Mouse (Mus musculus) telencephalon, adult 2 months (tissue): ENCODE data around the gene Dbi.

ENCODE experiments used
- DNase-seq: peaks from one replicate; pipeline ENCODE4 v3.0.0-alpha.2; 2011; ENCODE audit warnings: low read depth, low spot score

Dbi gene

DNA sequence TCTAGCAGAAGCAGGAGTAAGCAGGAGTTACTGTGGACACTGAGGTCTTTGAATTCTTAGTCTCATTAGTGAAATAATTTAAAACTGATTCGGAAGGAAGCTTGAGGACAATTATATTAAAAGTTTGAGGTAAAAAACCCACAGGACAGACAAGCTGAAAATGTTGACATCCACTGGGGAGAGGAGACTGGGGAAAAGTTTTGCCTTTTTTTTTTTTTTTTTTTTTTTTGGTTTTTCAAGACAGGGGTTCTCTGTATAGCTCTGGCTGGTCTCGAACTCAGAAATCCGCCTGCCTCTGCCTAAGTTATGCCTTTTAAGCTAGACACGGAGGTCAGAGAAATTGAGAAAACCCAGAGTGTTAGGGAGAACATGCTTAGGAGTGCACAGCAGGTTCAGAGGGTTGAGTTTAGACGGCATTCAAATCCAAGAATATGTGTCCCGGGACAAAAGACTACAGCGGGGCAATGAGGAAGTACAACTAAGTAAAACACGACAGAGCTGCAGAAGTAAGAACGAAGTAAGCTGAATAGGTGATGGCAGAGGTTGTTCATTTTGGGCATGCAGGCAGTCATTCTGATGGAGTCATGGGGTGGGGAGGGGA lies 1.2 kb upstream of the Dbi start:
- no peak for DNase-seq

DNA sequence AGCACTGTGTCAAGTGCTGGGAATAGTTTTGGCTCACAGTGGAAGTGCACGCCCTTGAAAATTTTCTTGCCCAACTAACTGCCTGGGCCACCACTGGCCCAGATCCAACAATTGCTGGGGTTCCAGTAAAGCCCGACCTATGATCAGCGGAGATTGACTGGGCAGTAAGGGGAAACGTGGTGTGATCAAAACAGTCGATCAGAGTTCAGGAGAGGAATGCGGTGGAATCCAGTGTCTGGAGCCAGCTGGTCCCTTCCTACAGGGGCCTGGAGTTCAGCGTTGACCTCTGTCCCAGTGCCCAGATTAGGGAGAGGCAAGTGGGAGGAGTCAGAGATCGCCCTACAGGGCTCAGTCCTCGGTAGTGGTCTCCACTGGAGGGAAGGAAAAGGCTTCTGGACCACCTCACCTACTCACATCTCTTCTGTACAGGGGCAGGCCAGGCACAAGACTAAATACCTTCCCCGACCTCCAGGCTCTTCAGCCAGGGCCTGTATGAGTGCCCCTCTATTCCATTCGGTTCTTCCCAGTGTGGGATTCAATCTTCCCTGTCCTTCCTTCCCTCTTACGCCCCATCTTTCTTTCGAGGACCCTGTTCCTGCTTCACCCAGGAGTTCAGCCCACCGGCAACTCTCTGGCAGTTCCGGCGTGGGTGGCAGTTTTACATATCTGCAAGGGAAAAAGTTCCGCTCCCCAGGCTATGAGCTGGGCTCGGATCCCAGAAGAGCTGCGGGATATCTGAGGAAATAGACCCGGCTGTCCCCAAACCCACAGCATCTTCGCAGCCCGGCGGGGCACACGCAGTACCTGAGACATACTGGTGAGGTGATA lies 523 bp downstream of the Dbi start:
- no peak for DNase-seq

DNA sequence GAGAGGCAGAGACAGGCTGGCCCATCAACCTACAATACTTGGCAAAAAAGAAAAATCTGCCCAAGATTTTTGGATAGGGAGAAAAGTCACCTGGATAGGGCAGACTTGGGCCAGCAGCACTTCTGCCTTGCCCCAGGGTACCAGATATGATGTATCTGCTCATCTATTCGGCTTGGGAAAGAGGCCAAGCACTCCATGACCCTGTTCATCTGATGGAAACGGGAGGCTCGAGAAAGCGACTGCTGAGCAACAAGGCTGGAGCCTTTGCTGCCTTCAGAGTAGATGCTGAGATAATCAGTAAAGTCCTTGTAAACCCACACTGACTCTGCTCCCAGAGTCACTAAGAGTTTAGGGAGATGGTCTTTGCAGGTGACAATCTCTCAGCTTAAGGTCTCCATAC lies 1.5 kb downstream of the Dbi start:
- no peak for DNase-seq

DNA sequence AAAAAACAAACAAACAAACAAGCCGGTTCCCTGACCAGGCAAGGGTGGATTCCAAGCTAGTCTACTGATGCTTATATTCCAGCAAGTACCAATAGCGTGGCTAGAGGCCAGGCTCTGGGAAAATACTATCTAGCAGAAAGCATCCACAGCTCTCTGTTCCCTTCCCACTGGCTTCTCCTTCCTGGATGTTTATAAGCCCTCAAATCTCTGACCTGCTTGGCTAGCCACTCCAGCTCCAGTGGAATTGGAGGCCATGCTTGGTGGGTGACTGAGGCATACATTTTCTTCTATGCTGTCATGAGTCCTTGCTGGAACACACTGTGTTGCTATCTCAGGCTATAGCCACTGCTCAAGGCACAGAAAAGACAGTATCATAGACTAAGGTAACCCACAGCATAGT lies 2.0 kb downstream of the Dbi start:
- DNase-seq: no peak

DNA sequence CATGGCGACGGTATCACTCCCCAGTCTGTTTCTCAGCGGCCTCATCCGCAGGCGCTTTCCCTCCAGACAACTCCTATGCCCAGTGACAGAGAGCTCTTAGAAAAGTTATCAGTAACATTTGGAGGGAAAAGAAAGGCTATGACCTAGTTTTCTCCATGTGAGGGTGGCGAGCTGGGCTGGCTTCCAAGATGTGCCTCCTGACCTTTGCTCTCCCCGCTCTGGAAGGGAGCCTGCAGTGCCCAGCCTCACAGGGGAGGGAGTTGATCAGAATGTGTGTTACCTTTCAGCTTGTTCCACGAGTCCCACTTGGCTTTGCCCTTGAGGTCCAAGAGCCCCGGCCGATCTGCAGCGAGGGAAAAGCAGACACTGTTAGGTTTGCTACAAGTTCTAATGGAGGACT lies 4.8 kb downstream of the Dbi start:
- DNase-seq: no peak

DNA sequence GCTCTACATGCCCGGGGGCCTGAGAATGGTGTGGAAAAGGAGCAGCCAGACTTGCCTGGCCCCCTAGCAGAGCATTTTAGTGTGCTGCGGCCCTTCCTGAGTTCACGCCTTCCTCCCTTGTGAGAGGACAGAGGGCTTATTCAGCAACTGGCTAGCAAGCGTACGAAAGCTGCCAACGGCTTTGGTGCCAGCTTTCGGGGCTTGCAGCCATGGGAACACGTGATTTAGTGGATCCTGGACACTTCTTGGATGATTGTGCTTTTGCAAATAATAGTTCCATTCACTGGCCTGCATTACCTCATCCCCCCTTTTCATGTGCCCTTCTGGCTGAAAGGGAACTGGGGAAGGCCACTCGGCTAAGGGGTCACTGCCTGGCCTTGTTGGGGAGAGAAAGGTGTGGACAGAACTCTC lies 5.2 kb downstream of the Dbi start:
- DNase-seq: peak; percentile 86

DNA sequence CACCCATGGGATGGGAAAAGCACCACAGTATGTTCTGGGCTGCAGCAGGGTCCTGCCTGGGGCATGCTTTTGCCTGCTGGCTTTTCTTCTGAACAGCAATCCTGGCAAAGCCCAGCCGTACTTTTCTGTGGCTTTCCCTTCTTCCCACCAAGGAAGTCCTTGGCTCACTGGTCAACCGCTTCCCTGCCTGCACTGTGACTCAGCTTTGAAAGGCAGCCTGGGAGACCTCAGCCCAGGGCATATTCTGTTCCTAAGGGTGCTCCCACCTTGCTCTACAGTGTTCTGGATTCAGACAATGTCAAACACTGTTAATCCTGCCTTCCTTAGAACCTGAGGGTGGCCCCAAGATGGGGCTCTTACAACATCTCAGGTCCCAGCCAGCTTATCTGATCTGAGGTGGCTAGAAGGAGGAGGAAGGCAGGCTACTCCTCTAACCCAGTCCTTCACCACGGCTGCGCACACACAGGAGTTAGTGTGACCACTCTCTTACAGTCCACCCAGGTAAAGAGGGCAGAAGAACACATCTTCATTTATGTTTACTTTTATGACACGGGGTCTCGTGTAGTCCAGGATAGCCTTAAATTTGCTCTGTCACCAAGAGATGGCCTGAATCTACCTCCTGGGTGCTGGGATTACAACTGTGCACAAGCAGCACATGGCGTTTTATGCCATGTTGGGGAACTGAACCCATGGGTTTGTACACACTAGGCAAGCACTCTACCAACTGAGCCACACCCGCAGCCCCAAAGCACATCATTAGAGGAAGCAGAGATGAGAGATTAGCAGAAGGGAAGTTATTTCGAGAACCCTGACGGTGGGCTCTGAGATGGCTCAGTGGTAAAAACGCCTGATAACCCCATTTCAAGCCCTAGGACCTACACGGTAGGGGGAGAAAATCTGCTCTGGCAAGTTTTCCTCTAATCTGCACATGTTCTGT lies 8.4 kb downstream of the Dbi start:
- DNase-seq: no peak

DNA sequence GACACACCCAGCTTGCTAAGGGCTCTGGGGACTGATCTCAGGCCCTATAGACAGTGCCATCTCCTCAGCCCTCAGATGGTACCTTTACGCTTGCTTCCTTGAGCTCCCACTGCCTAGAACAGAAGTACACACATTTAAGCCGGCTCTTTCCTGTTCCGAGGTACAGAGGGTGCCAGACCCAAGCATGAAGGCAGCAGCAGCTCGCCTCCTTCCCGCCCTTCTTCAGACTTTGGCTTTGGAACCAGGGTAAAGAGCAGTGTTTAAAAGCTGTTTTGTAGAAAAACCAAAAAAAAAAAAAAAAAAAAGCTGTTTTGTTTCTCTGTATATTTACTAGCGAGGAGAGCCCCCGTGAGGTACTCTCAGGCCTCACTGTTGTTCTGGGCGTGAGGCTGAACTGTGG lies 9.1 kb downstream of the Dbi start:
- no peak for DNase-seq

DNA sequence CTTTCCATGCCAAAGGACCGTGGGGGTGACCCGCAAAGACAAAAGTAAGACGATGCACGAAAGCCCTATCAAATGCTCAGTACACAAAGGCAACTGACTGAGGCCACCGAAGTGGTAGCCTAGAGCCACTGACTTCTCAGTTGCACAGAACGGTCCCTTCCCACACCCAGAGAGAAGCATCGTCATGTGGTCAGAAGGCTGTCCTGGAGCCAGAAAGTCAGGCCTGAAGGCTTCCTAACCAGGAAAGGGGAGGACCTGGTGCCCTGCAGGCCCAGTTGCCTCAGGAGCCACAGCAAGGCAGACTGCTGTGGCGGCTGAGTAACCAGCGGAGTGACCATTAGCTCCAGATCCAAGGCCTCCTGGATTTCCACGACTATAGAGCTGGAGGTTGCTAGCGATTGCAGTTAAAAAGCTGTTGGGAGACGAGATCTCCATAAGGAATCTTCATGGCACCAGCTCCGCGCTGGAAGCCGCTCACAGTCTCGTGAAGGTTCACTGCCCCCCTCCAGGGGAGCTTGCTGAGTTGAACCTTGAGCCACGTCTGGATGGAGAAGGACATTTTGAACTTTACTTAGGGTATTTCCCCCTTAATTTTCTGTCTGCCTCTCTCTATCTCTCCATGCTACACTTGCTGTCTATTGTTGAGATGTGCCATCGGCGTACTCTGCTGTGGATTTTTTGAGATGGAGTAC lies 11.0 kb downstream of the Dbi start:
- no peak for DNase-seq

DNA sequence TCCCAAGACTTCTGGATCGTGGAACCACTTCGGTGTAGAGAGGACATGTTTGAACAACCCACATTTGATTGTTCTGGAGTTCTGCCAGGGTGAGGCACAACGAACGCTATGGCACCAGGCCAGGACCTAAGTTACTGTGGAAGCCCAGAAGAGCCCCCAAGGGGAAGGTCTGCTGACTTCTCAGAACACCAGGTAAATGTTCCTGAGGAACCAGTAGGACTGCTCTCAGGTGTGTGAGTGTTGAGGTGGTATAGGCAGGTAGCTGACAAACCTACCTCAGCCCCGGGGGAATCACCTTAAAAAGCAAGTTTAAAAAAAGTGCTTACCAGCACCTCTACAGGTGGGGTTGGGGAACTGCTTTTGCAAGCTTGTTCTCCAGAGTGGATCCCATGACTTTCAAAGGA lies 15.3 kb downstream of the Dbi start:
- no peak for DNase-seq

DNA sequence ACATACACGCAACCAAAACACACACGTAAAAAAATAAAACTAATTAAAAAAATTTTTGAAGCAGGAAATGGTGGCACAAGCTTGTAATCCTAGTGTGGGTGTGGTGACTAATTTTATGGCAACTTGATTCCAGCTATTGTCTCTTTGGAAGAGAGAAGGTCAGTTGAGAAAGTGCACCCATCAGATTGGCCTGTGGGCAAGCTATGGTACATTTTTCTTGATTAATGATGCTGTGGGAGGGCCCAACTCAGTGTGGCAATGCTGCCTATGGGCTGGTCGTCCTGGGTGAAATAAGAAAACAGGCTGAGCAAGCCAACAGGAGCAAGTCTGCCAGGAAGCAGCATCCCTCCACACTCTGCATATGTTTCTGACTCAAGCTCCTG lies 19.7 kb downstream of the Dbi start:
- no peak for DNase-seq

DNA sequence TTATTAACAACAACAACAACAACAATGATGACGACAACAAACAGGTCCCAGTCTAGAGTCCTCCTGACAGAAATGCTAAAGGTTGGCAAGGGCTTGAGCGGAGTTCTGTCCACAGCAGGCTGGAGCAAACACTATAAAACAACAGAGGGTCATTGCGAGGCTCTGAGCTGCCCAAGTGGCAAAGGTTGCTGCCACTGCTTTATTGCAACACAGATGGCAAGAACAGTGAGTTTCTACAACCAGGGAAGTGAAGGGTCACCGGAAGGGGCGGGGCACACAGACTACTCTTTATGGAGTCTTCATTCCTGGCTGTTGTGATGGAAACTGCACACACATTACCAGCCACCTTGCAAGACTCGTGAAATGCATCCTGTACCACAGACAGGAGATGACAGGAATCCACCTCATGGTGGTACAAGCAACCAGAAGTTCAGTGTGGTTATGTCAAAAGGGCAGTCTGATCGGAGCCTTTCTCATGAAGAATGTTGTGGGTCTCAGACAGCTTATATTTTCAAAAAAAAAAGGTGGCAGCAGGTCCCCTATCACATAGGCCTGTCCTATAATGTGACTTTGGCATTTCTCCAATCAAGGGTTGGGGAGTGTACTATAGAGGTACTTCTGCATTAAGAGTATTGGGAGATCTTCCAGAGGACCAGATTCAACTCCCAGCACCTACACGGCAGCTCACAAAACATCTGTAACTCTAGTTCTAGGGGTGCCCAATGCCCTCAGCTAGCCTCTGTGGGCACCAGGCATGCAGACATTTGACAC lies 20.2 kb downstream of the Dbi start:
- no peak for DNase-seq

DNA sequence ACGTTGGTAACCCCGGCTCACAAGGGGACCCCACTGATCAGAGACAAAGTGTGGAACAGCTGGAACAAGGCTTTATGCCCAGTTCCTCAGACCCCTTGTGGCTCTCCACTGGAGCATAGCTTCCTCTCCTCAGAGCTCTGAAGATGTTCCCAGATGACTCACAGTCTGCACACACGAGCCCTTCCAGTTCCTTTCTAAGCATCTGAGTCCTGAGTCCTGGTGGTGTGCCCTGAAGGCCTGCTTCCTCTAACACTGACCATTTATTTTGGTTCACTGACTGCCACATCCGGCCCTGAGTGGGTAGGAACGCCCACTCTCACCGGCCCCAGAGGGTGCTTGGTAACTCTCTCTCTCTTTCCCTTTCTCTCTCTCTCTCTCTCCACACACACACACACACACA lies 21.4 kb downstream of the Dbi start:
- no peak for DNase-seq

DNA sequence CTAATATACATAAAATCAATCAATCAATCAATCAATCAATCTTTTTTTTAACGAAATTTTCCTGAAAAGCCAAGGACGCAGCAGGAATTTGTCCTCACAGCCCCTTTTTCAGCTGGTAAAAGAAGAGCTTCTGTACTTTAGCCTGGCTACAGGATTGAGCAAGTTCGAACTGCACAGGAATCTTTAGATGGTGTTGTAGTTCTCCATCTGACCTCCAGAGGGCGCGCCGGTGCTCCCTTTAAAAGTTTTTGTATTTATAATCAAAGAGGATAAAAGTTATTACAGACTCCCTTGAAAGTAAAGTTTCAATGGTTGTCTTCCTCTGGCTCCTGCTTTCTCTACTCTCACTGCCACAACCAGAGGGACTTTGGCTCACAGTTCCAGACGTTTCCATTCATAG lies 22.6 kb downstream of the Dbi start:
- DNase-seq: no peak

DNA sequence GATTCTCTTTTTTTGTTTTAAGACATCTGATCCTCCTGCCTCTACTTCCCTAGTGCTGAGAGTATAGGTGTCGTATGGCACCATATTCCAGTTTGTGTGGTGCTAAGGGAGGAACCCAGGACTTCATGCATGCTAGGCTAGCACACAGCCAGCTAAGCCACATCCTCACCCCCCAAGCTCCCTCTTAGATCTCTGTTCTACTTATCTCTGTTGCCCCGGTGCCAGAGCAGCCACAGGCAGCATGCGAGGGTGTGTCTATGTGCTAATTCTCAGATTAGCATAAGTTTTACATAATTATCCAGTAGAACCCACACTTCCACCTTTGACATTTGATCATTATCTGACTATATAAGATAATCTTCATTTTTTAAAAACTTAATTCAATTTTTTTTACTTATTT lies 26.0 kb downstream of the Dbi start:
- no peak for DNase-seq

DNA sequence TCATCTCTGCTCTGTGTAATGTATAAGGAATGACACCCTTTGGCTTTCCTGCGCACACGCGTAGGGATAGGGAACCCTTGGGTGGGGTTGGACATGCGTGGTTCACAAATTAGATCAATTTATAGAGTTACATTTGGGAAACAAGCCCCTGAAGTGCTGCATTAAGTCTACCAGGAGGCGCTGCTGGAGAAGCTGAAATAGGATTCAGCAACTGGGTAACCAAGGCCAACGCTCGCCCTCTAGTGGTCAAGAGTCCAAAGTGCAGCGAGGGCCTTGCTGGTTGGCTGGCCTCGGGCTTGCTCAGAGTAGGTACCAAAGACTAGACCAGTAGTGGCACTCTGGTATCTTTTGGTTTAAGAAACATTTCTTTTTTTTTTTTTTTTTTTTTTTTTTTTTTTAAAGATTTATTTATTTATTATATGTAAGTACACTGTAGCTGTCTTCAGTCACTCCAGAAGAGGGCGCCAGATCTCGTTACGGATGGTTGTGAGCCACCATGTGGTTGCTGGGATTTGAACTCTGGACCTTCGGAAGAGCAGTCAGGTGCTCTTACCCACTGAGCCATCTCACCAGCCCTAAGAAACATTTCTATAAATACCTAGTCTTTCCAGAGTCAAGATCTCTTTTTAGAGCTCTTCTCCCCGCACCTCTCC lies 27.3 kb downstream of the Dbi start:
- peak; percentile 40 for DNase-seq

DNA sequence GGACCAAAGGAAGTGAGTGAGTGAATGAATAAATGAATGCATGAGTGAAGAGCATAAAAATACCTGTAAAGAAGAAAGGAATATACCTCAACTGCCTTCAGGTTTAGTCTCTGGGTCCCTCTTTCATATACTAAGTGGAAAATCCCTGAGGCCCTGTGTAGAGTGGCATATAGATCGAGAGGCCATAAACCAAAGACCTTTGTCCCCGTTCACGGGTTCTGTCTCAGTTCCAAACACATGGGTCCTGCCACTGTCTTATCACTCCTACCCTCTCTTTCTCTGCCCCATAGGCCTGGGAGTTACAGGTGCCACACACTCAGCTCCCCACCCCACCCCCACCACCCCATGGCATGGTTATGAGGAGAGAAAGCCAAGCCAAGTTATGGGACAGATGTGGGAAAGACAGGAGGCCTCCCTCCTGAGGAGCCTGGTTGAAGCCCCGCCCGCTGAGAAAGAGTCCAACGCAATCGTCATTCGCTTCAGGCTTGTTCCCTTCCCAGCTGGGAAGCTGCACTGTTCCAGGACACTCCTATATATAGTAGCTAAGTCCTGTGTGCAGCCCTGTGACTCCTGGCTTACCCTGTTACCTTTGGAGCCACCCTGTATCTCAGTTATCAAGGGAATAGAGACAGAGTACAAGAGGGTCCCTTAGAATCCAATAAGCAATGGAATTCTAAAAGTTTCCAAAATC lies 29.9 kb downstream of the Dbi start:
- no peak for DNase-seq

DNA sequence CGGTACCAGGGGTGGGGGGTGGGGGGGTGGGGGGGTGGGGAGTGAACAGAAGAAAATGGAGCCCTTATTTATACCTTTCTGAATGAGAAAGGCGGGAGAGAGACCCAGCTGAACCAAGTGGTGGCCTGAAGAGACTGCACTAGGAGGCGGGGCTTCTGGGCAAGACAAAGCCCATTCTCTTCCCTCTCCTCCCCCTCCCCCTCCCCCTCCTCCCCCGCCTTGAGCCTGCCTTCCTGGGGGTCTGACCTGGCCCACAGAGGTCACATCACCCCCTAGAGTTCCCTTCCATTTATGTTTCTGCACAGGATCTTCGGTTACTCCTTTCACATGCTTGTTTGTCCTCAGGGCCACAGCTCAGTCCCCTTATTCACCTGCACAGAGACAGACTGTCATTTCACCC lies 31.7 kb downstream of the Dbi start:
- no peak for DNase-seq

DNA sequence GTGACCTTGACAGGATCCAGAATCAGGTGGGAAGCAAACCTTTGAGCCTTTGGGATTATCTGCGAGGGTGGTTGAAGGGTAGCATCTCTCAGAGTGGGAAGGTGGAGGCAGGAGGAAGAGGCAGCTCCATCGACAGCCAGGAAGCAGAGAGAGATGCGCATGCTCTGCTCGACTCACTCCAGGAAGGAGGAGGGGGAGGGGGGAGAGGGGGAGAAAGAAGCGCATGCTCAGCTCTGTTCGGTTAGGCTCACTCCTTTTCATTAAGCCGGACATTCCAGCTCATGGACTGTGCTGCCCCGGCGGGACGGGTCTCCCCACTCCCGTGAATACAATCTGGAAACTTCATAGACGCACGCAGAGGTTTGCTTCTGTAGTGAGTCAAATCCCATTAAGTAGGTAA lies 34.2 kb downstream of the Dbi start:
- DNase-seq: no peak

DNA sequence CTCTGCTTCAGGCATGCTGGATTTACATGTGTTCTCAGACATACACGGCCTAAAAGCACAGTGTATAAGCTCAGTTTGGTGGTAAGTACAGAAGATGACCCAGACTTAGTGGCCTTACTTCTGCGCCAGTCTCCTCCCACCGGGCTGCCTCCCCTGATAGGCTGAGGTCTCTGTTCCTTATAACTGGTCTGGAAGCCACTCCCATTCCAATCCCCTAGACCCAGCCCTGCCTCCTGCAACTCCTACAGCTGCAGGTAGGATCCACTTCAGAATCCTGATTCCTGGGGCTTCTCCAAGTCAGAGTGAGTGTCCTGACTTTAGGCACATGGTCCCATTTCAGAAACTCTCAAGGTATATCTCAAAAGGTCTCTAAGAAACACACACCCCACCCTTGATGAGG lies 35.2 kb downstream of the Dbi start:
- no peak for DNase-seq
